Mouse (Mus musculus): Measurements from ENCODE around the gene Cdkl2.

The Cdkl2 gene

GRCm38 (mm10) chr5:92043783-92044182, at the start of gene Cdkl2:
Gene Cdkl2 (minus strand): TSS chr5:92043883.
- no peak for TF ChIP-seq GATA4 (IDR thresholded peaks at IDR 0.05; ENCODE audit: insufficient replicate concordance, low read length)

GRCm38 (mm10) chr5:92087469-92087868, 43.8 kb upstream of the Cdkl2 start:
- no peak for TF ChIP-seq GATA4 (IDR thresholded peaks at IDR 0.05; ENCODE audit: insufficient replicate concordance, low read length)

- TF ChIP-seq GATA4 (IDR thresholded peaks at IDR 0.05; ENCODE audit: insufficient replicate concordance, low read length), result peak; percentile 74; the same call in 1 of the 2 replicates
Measured at GRCm38 (mm10) chr5:92085821-92086550, 42.3 kb upstream of the Cdkl2 start.

GRCm38 (mm10) chr5:92085246-92085645, 41.6 kb upstream of the Cdkl2 start:
- no peak for TF ChIP-seq GATA4 (IDR thresholded peaks at IDR 0.05; ENCODE audit: insufficient replicate concordance, low read length)

GRCm38 (mm10) chr5:92083417-92084038, 39.8 kb upstream of the Cdkl2 start, which contains the start of gene G3bp2:
Gene G3bp2 (minus strand): TSS chr5:92083719.
- peak; percentile 68; the same call in 1 of the 2 replicates for TF ChIP-seq GATA4 (IDR thresholded peaks at IDR 0.05; ENCODE audit: insufficient replicate concordance, low read length)

- TF ChIP-seq GATA4 (IDR thresholded peaks at IDR 0.05; ENCODE audit: insufficient replicate concordance, low read length), result no peak
Measured at GRCm38 (mm10) chr5:92082821-92083401, 39.2 kb upstream of the Cdkl2 start.

GRCm38 (mm10) chr5:92081326-92081725, 37.6 kb upstream of the Cdkl2 start:
- TF ChIP-seq GATA4 (IDR thresholded peaks at IDR 0.05; ENCODE audit: insufficient replicate concordance, low read length), result no peak

GRCm38 (mm10) chr5:92080400-92080799, 36.7 kb upstream of the Cdkl2 start:
- no peak for TF ChIP-seq GATA4 (IDR thresholded peaks at IDR 0.05; ENCODE audit: insufficient replicate concordance, low read length)

- peak; percentile 94 for TF ChIP-seq GATA4 (IDR thresholded peaks at IDR 0.05; ENCODE audit: insufficient replicate concordance, low read length)
Measured at GRCm38 (mm10) chr5:92079304-92079703, 35.6 kb upstream of the Cdkl2 start.

GRCm38 (mm10) chr5:92078751-92079150, 35.1 kb upstream of the Cdkl2 start:
- TF ChIP-seq GATA4 (IDR thresholded peaks at IDR 0.05; ENCODE audit: insufficient replicate concordance, low read length), result no peak

GRCm38 (mm10) chr5:92076273-92076672, 32.6 kb upstream of the Cdkl2 start:
- TF ChIP-seq GATA4 (IDR thresholded peaks at IDR 0.05; ENCODE audit: insufficient replicate concordance, low read length), result no peak

GRCm38 (mm10) chr5:92074061-92074460, 30.4 kb upstream of the Cdkl2 start:
- TF ChIP-seq GATA4 (IDR thresholded peaks at IDR 0.05; ENCODE audit: insufficient replicate concordance, low read length), result no peak

GRCm38 (mm10) chr5:92063192-92063591, 19.5 kb upstream of the Cdkl2 start:
- no peak for TF ChIP-seq GATA4 (IDR thresholded peaks at IDR 0.05; ENCODE audit: insufficient replicate concordance, low read length)

GRCm38 (mm10) chr5:92052866-92053265, 9.2 kb upstream of the Cdkl2 start:
- no peak for TF ChIP-seq GATA4 (IDR thresholded peaks at IDR 0.05; ENCODE audit: insufficient replicate concordance, low read length)

GRCm38 (mm10) chr5:92050419-92050818, 6.7 kb upstream of the Cdkl2 start:
- TF ChIP-seq GATA4 (IDR thresholded peaks at IDR 0.05; ENCODE audit: insufficient replicate concordance, low read length), result no peak

All from liver, adult (tissue).